Mouse (Mus musculus): ENCODE results near the gene Rpl26.
A peak's percentile ranks its signal among the peaks of the same experiment; 100 is the strongest.

The Rpl26 gene

DNA sequence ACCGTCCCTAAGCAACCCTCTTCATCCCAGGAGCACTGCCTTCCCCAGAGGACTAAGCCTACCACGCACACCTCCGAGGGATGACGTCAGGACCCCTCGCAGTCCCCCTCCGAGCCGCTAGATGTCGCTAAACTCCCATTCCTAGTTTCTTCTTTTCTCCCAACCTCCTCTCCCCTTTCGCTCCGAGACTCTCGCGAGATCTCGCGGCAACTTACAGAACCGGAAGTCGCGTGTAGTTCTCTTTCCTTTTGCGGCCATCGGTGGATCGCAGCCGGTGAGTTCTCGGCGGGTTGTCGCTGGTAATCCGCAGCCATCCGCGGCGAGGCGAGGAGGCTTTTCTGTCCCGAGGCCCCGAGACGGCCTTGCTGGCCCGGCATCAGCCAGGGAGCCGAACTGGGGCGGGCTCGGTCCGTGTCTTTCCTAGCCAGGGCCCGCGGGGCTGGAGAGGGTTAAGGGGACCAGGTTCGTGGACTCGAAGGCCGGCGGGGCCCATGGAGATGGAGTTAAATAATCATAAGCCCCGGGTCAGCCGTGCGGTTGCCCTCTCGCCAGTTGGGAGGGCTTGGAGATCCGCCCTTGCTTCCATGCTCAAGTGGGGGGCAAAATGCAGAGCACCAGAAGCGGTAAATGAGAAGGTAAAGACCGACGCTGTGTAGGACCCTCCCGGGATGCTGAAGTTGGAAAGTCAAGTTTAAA is at the start of gene Rpl26:
TSS of gene Rpl26 (plus strand) at position 233 of the 696 bp plus-strand sequence.
- peak; percentile 95 to 99 for DNase-seq (ENCODE audit: low spot score in 2 of 2)

DNA sequence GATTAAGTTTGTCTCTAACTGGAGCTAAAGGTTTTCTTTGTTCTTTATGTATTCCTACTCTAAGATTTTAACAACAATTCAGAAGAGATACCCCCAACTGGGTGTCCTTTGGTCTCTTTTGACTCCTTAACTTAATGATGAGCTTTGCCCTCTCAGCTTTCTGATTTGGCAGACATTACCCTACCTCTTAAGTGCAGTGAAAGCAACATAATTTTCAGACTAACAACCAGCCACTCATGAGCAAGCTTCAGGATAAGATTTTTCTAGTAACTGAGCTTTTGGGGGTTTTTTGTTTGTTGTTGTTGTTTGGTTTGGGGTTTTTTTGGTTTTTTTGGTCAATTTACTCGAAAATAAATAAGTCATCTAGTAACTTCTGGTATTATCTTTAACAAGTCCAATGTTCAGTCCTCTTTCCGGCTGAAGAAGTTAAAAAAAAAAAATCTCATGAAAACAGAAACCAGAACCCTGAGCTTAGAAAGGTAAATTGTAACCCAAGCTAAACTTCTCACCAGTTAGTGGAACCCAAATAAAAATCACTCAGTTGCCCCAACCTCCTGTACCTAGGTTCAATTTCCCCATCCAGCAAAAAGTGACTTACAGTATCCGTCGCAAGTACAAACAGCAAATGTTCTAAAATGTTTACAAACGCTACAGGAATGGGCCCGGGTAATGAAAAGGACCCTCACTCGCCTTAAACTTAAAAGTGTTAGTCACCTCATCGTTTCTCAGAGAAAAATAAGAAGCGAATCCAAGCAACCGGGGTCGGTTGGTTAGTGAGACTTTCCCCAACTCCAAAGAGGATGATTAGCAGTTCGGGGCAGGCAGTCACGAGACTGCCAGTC is 49.5 kb upstream of the Rpl26 start:
- no peak for DNase-seq (ENCODE audit: low spot score in 2 of 2)

DNA sequence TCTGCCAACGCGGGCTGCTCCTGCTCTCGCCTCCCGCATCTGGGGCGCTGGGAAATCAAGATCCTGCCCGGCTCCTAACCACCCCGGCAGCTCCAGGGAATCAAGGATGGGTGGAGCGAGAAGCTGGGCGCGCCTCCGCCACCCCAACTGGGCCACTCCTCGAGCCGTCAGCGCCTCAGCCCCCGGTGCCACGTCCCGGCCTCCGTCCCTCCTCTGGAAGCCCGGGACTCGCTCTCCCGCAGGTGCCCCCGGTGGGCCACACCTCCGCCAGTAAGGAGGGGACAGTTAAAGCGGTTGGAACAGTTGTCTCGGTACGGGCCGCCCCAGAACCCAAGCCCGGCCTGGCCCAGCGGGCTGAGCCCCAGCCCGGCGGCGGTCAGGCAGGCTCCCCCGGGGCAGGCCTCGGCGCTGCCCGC is 48.9 kb upstream of the Rpl26 start:
- DNase-seq (ENCODE audit: low spot score in 2 of 2) = peak; percentile 70 to 77

- peak; percentile 100 for DNase-seq (ENCODE audit: low spot score in 2 of 2)
These were observed 48.4 kb upstream of the Rpl26 start for GRCm38 (mm10) chr11:68852932-68853409.

GRCm38 (mm10) chr11:68853611-68854401 is 47.6 kb upstream of the Rpl26 start:
- DNase-seq (ENCODE audit: low spot score in 2 of 2) = no peak

- no peak for DNase-seq (ENCODE audit: low spot score in 2 of 2)
These were observed 46.8 kb upstream of the Rpl26 start for GRCm38 (mm10) chr11:68854621-68855020.

GRCm38 (mm10) chr11:68857329-68857728 is 44.1 kb upstream of the Rpl26 start:
- no peak for DNase-seq (ENCODE audit: low spot score in 2 of 2)

DNA sequence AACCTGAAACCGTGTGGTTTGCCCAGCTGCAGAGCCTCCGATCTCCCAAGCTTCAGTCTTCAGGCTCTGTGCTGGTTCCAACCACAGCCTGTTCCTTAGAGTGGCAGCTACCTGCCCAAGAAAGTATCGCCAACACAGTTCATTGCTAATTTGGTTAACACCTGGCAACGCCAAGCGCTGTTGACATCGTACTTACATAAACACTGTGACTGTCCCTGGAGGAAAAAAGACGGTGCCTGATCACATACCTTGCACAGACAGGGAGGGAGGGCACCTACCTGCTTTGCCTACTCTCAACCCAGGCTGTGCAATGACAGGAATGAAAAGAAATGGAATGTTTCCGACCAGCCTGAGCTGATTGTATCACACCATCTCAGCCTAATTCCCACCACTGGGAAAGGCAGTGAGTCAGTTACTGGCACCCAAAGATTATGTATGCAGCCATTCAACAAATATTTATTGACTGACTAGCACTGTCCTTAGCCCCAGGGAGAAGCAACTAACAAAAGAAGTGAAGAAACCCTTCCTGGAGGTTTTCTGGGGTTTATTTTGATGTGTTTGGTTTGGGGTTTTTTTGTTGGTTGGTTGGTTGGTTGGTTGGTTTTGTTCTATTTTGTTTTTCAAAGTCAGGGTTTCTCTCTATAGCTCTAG is 41.3 kb upstream of the Rpl26 start:
- DNase-seq (ENCODE audit: low spot score in 2 of 2) = no peak

- DNase-seq (ENCODE audit: low spot score in 2 of 2) = no peak
These were observed 39.1 kb upstream of the Rpl26 start for GRCm38 (mm10) chr11:68862260-68862659.

DNA sequence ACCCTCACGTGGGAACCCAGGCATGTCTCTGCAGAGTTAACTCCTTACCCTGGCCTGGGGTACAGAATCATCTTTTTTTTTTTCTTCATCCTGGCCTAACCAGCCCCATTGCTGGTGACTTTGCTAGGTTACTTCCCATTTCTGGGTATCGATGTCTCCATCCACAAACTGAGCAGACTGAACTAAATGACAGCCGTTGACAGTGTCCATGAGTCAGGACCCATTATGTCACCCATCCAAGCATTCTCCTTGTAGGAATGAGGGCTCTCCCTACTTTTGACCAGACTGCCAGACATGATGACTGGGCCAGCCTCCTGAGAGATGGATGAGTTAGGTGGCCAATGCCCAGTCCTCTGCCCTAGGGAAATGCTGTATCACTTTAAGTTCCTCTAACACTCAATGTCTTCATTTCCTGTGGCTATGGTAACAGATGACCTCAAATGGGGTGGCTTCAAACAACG is 37.7 kb upstream of the Rpl26 start:
- DNase-seq (ENCODE audit: low spot score in 2 of 2) = no peak

DNA sequence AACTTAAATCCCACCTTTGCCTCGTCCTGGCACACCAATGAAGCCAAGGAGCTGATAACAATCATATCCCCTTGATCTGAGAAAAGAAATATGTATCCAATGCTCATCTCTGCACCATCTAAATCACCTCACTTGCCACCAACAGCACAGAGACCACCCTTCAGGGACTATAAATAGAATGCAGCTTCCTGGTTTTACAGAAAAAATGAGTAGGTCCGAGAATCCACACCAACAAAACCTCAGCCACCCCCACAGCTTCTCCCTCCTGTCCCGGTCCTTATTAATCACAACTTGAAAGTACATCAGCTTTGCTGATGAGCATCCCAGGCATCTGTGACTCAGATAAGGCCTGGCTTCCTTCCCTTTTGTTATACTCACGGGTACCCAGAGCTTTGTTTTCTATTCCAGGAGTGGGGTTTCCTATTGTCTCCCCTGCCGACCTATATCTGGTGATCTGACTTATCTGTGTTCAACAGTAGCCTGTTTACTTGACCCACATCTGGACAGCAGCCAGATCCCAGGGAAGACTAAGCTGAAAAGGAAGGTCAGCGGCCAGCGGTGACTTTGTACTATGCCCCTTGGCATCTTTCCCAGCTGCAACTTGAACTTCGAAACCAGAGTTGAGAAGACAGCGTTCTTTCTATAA is 36.7 kb upstream of the Rpl26 start:
- peak; percentile 41 to 68 for DNase-seq (ENCODE audit: low spot score in 2 of 2)

DNA sequence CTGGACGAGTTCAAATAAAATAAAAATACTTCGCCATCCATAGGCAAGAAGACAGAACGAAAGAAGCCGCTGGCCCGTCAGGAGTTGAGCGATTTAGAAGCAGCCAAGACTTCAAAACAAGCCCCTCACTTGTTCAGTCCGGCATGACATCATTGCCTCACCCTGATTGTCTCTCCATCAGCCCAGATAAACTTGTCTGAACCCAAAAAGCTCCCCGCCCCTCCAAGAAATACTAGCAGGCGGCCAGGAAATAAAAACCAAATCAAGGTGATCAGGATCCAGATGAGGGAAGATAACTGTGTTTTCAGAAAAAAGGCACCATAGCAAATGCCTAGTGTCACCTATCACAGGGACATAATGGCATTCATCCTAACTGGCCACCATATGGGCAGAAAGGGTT is 30.1 kb upstream of the Rpl26 start:
- no peak for DNase-seq (ENCODE audit: low spot score in 2 of 2)

DNA sequence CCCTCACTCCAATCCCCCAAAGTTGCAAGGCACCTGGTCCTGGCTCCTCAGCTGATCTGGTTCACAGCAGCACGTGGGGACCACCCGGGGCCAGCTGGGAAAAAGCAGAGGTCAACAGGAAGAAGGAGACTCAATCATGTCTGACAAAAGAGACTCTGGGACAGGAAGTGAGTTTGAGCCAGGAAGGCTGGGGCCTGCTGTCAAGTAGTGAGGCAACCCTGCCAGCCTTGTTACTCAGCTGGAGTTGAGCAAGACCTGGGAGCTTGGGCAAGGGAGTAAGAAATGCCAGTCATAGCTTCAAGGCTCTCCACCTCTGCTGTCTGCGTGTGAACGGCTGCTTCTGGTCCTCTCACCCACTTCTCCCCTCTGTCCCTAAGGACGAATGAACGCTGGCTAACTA is 29.6 kb upstream of the Rpl26 start, which contains the start of gene Ndel1:
TSS of gene Ndel1 (minus strand) at position 111 of the 400 bp plus-strand sequence.
- DNase-seq (ENCODE audit: low spot score in 2 of 2) = no peak

- DNase-seq (ENCODE audit: low spot score in 2 of 2) = no peak
These were observed 26.5 kb upstream of the Rpl26 start for GRCm38 (mm10) chr11:68874841-68875240.

GRCm38 (mm10) chr11:68878811-68879210 is 22.6 kb upstream of the Rpl26 start:
- DNase-seq (ENCODE audit: low spot score in 2 of 2) = no peak

GRCm38 (mm10) chr11:68882107-68882506 is 19.3 kb upstream of the Rpl26 start:
- no peak for DNase-seq (ENCODE audit: low spot score in 2 of 2)

GRCm38 (mm10) chr11:68883843-68884242 is 17.5 kb upstream of the Rpl26 start:
- no peak for DNase-seq (ENCODE audit: low spot score in 2 of 2)

DNA sequence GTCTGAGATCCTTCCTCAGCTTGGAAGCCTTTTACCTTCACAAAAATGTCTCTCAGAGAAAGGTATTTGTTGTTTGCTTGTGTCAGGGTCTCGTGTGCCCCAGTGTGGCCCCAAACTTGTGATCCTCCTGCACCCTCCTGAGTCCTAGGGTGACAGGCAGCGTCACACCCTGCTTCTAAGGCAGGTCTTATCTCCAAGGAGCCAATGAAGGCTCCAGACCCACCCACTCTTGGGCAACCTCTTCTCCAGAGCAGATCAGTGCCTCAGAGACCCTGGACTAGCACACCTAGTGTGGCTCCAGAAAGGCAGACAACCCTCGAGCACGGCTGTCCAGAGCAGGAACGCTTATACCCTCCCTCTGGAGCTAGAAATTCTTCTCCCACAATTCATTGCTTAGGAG is 17.0 kb upstream of the Rpl26 start:
- no peak for DNase-seq (ENCODE audit: low spot score in 2 of 2)

DNA sequence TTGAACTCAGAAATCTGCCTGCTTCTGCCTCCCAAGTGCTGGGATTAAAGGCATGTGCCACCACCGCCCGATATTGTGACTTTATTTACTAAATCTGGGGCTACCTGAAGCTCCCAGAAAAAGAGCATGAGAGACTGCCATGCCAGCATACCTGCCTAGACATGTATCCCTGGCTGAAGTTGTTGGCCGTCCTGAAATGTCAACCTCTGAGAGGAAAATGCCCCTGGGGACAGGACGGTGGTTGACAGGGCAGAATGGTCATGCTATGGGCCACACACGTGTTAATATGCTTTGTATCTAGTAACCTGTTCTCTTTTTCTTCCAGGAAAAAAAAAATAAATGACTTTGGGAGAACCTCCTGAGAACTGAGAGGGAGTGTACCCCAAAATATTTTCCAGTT is 15.3 kb upstream of the Rpl26 start:
- DNase-seq (ENCODE audit: low spot score in 2 of 2) = no peak

- no peak for DNase-seq (ENCODE audit: low spot score in 2 of 2)
These were observed 13.1 kb upstream of the Rpl26 start, which contains the start of gene Rnf222 for GRCm38 (mm10) chr11:68888253-68888652. Gene Rnf222 (plus strand): TSS chr11:68888553.

DNA sequence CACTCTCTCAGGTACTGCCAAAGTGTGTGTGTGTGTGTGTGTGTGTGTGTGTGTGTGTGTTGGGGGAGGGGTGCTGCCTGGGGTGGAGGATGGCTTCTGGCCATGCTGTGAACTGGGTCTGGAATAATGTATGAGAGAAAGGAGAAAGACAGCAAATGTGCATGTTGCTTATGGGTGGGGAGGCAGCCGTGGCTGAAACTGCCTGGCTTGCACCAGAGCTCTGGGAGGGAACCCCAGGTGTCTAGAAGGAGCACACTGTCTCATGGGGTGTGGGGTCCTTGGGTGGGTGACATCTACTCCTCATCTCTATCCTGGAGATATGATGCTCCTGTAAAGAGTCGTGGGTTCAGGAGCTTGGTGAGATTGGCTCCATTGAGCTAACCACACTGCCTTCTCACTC is 12.7 kb upstream of the Rpl26 start:
- DNase-seq (ENCODE audit: low spot score in 2 of 2) = no peak
